Mouse (Mus musculus): ENCODE results near the gene Il17ra. TPM values are rescaled to one million over a fixed set of nuclear protein-coding genes. Genes with fewer than 3 reads are reported as not detected.

The Il17ra gene
- total and polyA plus RNA-seq, 2 experiments from 2014 or later: 2.3 to 4.9 TPM

DNA sequence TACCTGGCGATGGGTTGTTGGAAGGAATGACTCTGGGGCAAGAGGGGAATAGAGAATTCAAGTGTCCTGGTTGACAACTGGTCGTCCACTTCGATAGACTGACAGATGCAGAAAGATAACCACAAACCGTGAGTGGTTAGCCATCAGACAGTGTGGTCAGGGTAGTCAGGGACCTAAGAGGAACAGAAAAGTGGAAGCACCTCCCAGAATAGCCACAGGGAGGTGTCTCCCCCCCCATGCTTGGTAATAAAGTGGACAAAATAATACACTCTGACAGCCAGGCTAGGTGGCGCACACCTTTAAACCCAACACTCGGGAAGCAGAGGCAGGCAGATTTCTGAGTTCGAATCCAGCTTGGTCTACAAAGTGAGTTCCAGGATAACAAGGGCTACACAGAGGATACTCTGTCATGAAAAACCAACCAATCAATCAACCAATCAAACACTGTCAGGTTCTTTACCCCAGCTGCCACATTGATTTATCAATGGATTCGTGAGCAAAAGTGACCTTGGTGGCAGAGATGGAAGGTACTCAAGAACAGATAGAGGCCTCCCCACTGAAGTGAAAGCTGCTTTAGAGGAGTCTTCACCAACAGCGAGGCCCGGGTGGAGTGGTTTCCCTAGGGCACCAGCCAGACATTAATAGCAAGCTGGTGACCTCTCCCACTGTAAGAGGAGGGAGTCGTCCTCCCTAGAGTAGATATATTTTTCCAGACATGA is 10.5 kb upstream of the Il17ra start:
- ATAC-seq (ENCODE audit: low FRiP score) (no peak), DNase-seq (ENCODE audit: low spot score) (no peak)
- H3K4me3 ChIP-seq (ENCODE audit: low read depth, low read length): no peak overlapping the region
- no peak overlapping the region for H3K27ac ChIP-seq (ENCODE audit: low read depth, low read length)
- no peaks in the 10 kb centered on the region for H3K36me3 ChIP-seq (ENCODE audit: insufficient read depth, low read length)
- no peaks in the 10 kb centered on the region for H3K4me1 ChIP-seq (ENCODE audit: insufficient read depth, low read length)
- no peak overlapping the region for H3K9ac ChIP-seq (replicated peaks; ENCODE audit: low read length, poor library complexity, severe bottlenecking)
- no peaks in the 10 kb centered on the region for H3K27me3 ChIP-seq (ENCODE audit: insufficient read depth, low read length)
- H3K9me3 ChIP-seq (ENCODE audit: low read length): no peaks in the 10 kb centered on the region
- no peak for TF ChIP-seq CTCF (IDR thresholded peaks at IDR 0.05)
- WGBS: 90% methylated on average over 11 of the region's 11 CpGs
- H3K4me2 ChIP-seq (ENCODE audit: low read depth, low read length, poor library complexity, severe bottlenecking): no peak overlapping the region

DNA sequence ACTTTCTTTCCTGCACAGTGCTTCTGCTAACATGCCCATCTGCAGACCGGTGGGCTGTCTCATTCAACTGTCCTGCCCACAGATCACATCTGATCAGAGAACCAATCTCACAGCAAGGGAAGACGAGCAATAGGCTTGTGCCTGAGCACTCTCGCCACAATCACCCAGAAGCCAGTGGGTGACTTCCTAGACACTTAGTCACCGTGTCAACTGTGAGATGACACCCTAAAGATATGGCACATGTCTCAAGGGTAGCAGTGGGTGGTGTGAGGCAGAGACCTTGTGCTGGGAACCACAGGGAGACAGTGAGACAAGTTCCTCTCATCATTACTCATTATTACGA is 10.0 kb upstream of the Il17ra start:
- Histone ChIP-seq H3K4me2 (ENCODE audit: low read depth, low read length, poor library complexity, severe bottlenecking) (no peak overlapping the region), H3K4me1 (ENCODE audit: insufficient read depth, low read length) (no peaks in the 10 kb centered on the region), H3K36me3 (ENCODE audit: insufficient read depth, low read length) (no peaks in the 10 kb centered on the region), H3K4me3 (ENCODE audit: low read depth, low read length) (no peak overlapping the region), H3K27ac (ENCODE audit: low read depth, low read length) (no peak overlapping the region), H3K27me3 (ENCODE audit: insufficient read depth, low read length) (no peaks in the 10 kb centered on the region), H3K9me3 (ENCODE audit: low read length) (no peaks in the 10 kb centered on the region), H3K9ac (replicated peaks; ENCODE audit: low read length, poor library complexity, severe bottlenecking) (no peak overlapping the region)
- ATAC-seq (ENCODE audit: low FRiP score) (no peak), DNase-seq (ENCODE audit: low spot score) (no peak)
- 83% methylated on average over 5 of the region's 5 CpGs for WGBS
- TF ChIP-seq CTCF (IDR thresholded peaks at IDR 0.05): no peak

DNA sequence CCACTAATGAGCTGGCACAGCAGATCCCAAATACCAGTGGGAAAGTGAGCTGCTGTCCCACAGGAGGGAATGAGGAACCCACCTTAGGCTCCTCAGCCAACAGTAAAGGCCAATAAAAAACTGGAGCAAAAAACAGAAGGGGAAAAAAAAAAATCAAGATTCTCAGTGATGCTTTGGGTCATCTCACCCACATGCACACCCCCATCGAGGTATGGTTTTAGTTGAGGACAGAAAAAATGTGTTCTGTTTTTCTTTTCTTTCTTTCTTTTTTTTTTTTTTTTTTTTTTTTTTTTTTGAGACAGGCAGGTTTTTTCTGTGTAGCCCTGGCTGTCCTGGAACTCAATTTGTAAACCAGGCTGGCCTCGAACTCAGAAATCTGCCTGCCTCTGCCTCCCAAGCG is 9.5 kb upstream of the Il17ra start:
- Histone ChIP-seq H3K27ac (ENCODE audit: low read depth, low read length) (no peak overlapping the region), H3K9ac (replicated peaks; ENCODE audit: low read length, poor library complexity, severe bottlenecking) (no peak overlapping the region), H3K4me1 (ENCODE audit: insufficient read depth, low read length) (no peaks in the 10 kb centered on the region), H3K4me2 (ENCODE audit: low read depth, low read length, poor library complexity, severe bottlenecking) (no peak overlapping the region), H3K27me3 (ENCODE audit: insufficient read depth, low read length) (no peaks in the 10 kb centered on the region), H3K4me3 (ENCODE audit: low read depth, low read length) (no peak overlapping the region), H3K9me3 (ENCODE audit: low read length) (no peaks in the 10 kb centered on the region), H3K36me3 (ENCODE audit: insufficient read depth, low read length) (no peaks in the 10 kb centered on the region)
- DNase-seq (ENCODE audit: low spot score): no peak
- no peak for TF ChIP-seq CTCF (IDR thresholded peaks at IDR 0.05)
- 96% methylated on average over 3 of the region's 3 CpGs for WGBS
- ATAC-seq (ENCODE audit: low FRiP score): no peak

DNA sequence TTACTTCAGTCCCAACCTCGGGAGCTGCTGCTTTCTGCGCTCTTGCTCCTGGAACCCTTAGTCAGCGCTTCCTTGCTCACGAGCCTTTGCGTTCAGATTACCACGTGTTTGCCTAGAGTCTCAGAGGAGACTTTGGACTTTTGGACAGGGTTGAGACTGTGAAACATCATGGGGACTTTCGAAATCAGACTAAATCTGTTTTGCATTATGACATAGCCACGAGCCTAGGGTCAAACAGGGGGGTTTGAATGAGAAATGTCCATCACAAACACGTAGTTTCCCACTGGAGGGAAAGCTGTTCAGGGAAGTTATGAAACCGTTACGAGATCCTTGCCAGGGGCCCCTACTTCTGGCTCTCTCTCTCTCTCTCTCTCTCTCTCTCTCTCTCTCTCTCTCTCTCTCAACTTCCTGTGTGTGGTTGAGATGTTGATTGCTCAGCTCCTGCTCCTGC is 8.4 kb upstream of the Il17ra start:
- Histone ChIP-seq H3K4me2 (ENCODE audit: low read depth, low read length, poor library complexity, severe bottlenecking) (no peak overlapping the region), H3K36me3 (ENCODE audit: insufficient read depth, low read length) (no peaks in the 10 kb centered on the region), H3K4me3 (ENCODE audit: low read depth, low read length) (no peak overlapping the region), H3K9me3 (ENCODE audit: low read length) (no peaks in the 10 kb centered on the region), H3K9ac (replicated peaks; ENCODE audit: low read length, poor library complexity, severe bottlenecking) (no peak overlapping the region), H3K27ac (ENCODE audit: low read depth, low read length) (no peak overlapping the region), H3K27me3 (ENCODE audit: insufficient read depth, low read length) (no peaks in the 10 kb centered on the region), H3K4me1 (ENCODE audit: insufficient read depth, low read length) (no peaks in the 10 kb centered on the region)
- no peak for ATAC-seq (ENCODE audit: low FRiP score)
- no peak for DNase-seq (ENCODE audit: low spot score)
- TF ChIP-seq CTCF (IDR thresholded peaks at IDR 0.05): no peak
- 72% methylated on average over 11 of the region's 11 CpGs for WGBS

DNA sequence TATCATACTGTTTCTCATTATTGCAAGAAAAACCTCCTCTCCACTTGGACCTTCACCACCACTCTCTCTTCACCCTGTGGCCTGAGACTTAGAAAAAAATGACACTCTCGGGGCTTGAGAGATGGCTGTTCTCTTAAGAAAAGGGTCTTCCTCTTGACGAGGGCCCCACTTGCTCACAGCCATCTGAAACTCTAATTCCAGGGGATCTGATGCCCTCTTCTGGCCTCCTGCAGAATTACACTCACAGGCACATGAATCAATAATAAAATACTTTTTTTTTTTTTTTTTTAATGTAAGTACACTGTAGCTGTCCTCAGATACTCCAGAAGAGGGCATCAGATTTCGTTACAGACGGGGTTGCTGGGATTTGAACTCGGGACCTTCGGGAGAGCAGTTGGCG is 6.0 kb upstream of the Il17ra start:
- no peak for ATAC-seq (ENCODE audit: low FRiP score)
- H3K4me2 ChIP-seq (ENCODE audit: low read depth, low read length, poor library complexity, severe bottlenecking): no peak overlapping the region

DNA sequence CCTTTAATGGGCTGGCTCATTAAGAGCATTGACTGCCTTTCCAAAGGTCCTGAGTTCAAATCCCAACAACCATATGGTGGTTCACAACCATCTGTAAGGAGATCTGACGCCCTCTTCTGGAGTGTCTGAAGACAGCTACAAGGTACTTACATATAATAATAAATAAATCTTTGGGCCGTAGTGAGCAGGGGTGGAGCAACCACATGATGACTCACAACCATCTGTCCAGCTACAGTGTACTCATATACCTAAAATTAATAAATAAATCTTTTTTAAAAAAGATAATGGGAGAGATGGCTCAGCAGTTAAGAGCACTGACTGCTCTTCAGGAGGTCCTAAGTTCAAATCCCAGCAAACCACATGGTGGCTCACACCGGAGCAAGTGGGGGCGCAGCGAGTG is 5.3 kb upstream of the Il17ra start:
- H3K4me2 ChIP-seq (ENCODE audit: low read depth, low read length, poor library complexity, severe bottlenecking): no peak overlapping the region
- H3K27me3 ChIP-seq (ENCODE audit: insufficient read depth, low read length): peaks cover 15% of the 10 kb centered on the region
- no peaks in the 10 kb centered on the region for H3K36me3 ChIP-seq (ENCODE audit: insufficient read depth, low read length)
- no peak overlapping the region for H3K27ac ChIP-seq (ENCODE audit: low read depth, low read length)
- 94% methylated on average over 5 of the region's 5 CpGs for WGBS
- ATAC-seq (ENCODE audit: low FRiP score): no peak
- no peak for TF ChIP-seq CTCF (IDR thresholded peaks at IDR 0.05)
- H3K4me3 ChIP-seq (ENCODE audit: low read depth, low read length): no peak overlapping the region
- H3K4me1 ChIP-seq (ENCODE audit: insufficient read depth, low read length): no peaks in the 10 kb centered on the region
- H3K9ac ChIP-seq (replicated peaks; ENCODE audit: low read length, poor library complexity, severe bottlenecking): no peak overlapping the region
- no peak for DNase-seq (ENCODE audit: low spot score)
- no peaks in the 10 kb centered on the region for H3K9me3 ChIP-seq (ENCODE audit: low read length)

More for the DNA sequence above, 6.0 kb upstream of the Il17ra start:
- WGBS: 68% methylated on average over 7 of the region's 7 CpGs
- no peak for DNase-seq (ENCODE audit: low spot score)
- Histone ChIP-seq H3K27ac (ENCODE audit: low read depth, low read length) (no peak overlapping the region), H3K4me1 (ENCODE audit: insufficient read depth, low read length) (no peaks in the 10 kb centered on the region), H3K36me3 (ENCODE audit: insufficient read depth, low read length) (no peaks in the 10 kb centered on the region), H3K9ac (replicated peaks; ENCODE audit: low read length, poor library complexity, severe bottlenecking) (no peak overlapping the region), H3K27me3 (ENCODE audit: insufficient read depth, low read length) (peaks cover 11% of the 10 kb centered on the region), H3K4me3 (ENCODE audit: low read depth, low read length) (no peak overlapping the region), H3K9me3 (ENCODE audit: low read length) (no peaks in the 10 kb centered on the region)
- peak; percentile 50 for TF ChIP-seq CTCF (IDR thresholded peaks at IDR 0.05)
